Mouse (Mus musculus) large intestine, adult 2 months (tissue): ENCODE measurements at regions not wholly inside any gene's neighbourhood (a gene's known extent, or its start where the extent isn't known, plus 50 kb on each side); places are given as distances from the start of the nearest gene placed in this dataset.

Experiments used
- DNase-seq: peaks from one replicate; pipeline ENCODE4 v3.0.0-alpha.2; 2012; ENCODE audit warnings: low read depth, low spot score
- WGBS: fragments of 180-500 bp; shearing (Covaris S2); methylation state at CpG from one replicate; pipeline ENCODE4 v1.1.7; 2018; 5-methylcytosine and 5-hydroxymethylcytosine counted together

- 88% methylated on average over 6 of the region's 6 CpGs for WGBS
- no peak for DNase-seq
Measured at GRCm38 (mm10) chr12:99093989-99094388, 173.6 kb downstream of the Ttc8 start.

GRCm38 (mm10) chr12:99096930-99097617 is 176.7 kb downstream of the Ttc8 start:
- 11% methylated on average over 14 of the region's 14 CpGs for WGBS
- peak; percentile 76 for DNase-seq

GRCm38 (mm10) chr12:99097618-99098066 is 177.3 kb downstream of the Ttc8 start:
- 25% methylated on average over 17 of the region's 17 CpGs for whole genome bisulfite sequencing
- peak; percentile 60 for DNase-seq

- no peak for DNase-seq
- 79% methylated on average over 7 of the region's 7 CpGs for WGBS
Measured at GRCm38 (mm10) chr12:99099881-99100280, 179.5 kb downstream of the Ttc8 start.

- WGBS: 76% methylated on average over 5 of the region's 5 CpGs
- DNase-seq: no peak
Measured at GRCm38 (mm10) chr12:99108616-99109015, 188.2 kb downstream of the Ttc8 start.

- DNase-seq: no peak
- WGBS: 82% methylated on average over 2 of the region's 2 CpGs
Measured at GRCm38 (mm10) chr12:99113781-99114180, 193.4 kb downstream of the Ttc8 start.

- 57% methylated on average over 7 of the region's 7 CpGs for WGBS
- DNase-seq: no peak
Measured at GRCm38 (mm10) chr12:99116491-99116890, 196.1 kb downstream of the Ttc8 start.

GRCm38 (mm10) chr12:99118381-99119115 is 198.2 kb downstream of the Ttc8 start:
- DNase-seq: no peak
- 86% methylated on average over 12 of the region's 12 CpGs for WGBS

- no peak for DNase-seq
- 89% methylated on average over 9 of the region's 9 CpGs for WGBS
Measured at GRCm38 (mm10) chr12:99119966-99120365, 199.6 kb downstream of the Ttc8 start.

- DNase-seq: no peak
- WGBS: 77% methylated on average over 15 of the region's 15 CpGs
Measured at GRCm38 (mm10) chr12:99123611-99124495, 203.5 kb downstream of the Ttc8 start.

GRCm38 (mm10) chr12:99126129-99126528 is 205.8 kb downstream of the Ttc8 start:
- no peak for DNase-seq

More at GRCm38 (mm10) chr12:99126129-99126528, 205.8 kb downstream of the Ttc8 start:
- WGBS: 98% methylated on average over 2 of the region's 2 CpGs
